Mouse (Mus musculus): ENCODE data around the gene Gm9964. TPM values are rescaled to one million over a fixed set of nuclear protein-coding genes. Genes with fewer than 3 reads are reported as not detected.
"Not testable (repeated sequence)": the region's sequence is repeated elsewhere in the genome, so short reads cannot be mapped to it uniquely, and the experiment has no call there.

Gene Gm9964
- polyA plus RNA-seq, 1 experiment from 2014 or later, result not detected

DNA sequence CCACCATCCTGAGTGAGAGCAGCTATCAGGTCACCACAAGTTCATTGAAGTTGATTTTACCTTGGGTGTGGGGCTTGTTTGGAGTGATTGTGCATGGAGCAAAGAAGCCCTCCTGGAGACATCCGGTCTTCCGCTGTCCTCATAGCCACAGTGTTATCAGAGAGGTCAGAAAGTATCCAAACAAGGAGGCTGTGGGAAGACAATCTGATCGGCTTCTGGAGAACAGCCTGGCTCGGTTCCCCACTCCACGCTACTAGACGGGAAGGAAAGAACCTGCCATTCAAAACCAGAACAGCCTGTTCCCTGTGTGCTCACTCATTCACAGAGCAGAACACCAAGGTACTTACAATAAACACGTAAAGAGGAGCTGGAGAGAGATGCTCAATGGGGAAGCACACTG is 23.1 kb upstream of the Gm9964 start:
- Histone ChIP-seq H3K4me3 (no peak overlapping the region), H3K9ac (no peak overlapping the region), H3K27me3 (no peaks in the 10 kb centered on the region), H3K4me2 (replicated peaks) (no peak overlapping the region), H3K36me3 (no peaks in the 10 kb centered on the region), H3K9me3 (replicated peaks) (no peaks in the 10 kb centered on the region), H3K4me1 (no peaks in the 10 kb centered on the region), H3K27ac (no peak overlapping the region)
- no peak for ATAC-seq (ENCODE audit: low FRiP score)
- WGBS, result 84% methylated on average over 7 of the region's 7 CpGs

DNA sequence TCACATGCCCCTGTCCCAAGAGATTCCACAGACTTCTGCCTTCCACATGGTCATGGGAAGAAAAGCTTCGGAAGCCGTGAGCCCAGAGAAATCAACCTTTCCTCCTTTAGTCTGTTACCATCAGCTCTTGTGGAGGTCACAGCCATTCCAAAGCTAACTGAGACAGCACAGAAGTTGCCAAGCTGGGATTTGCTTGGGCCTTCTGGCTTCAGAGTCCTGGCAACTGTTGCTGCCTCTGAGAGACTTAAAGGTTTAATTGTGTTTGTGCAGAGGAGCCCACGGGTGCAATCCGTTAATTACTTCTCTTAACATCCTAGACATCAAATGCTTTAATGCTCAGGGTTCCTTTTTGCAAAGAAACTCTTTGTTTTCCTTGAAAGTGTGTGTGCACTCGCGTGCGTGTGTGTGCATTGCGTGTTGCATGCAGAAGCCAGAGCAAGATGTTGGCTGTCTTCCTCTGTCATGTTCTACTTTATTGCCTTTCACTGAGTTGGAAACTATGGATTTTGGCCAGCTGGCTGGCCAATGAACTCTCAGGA is 20.2 kb upstream of the Gm9964 start:
- no peak for ATAC-seq (ENCODE audit: low FRiP score)
- Histone ChIP-seq H3K9ac (no peak overlapping the region), H3K36me3 (no peaks in the 10 kb centered on the region), H3K27ac (no peak overlapping the region), H3K9me3 (replicated peaks) (no peaks in the 10 kb centered on the region), H3K4me1 (no peaks in the 10 kb centered on the region), H3K27me3 (no peaks in the 10 kb centered on the region), H3K4me3 (no peak overlapping the region), H3K4me2 (replicated peaks) (no peak overlapping the region)
- WGBS, result 86% methylated on average over 8 of the region's 8 CpGs

DNA sequence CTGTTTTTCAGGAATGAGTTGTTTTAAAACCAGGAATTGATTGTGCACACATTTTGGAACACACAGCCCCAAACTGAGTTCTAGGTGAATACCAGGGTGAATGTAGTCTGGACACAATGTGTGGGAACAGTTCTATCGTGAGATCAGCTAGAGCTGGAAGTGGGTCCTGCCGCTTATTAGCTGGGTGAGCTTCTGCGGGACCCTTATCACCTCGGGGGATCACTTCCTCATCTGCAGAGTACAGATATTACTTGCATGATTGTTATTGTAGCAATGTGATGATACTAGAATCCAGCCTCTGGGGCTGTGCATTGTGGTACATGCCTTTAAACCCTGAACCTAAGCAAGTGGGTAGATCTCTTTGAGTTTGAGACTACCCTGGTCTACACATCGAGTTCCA is 13.8 kb upstream of the Gm9964 start:
- Histone ChIP-seq H3K27me3 (no peaks in the 10 kb centered on the region), H3K9ac (no peak overlapping the region), H3K9me3 (replicated peaks) (no peaks in the 10 kb centered on the region), H3K4me3 (no peak overlapping the region), H3K4me2 (replicated peaks) (no peak overlapping the region), H3K27ac (no peak overlapping the region), H3K36me3 (no peaks in the 10 kb centered on the region), H3K4me1 (peaks cover 23% of the 10 kb centered on the region)
- 87% methylated on average over 5 of the region's 5 CpGs for WGBS
- no peak for ATAC-seq (ENCODE audit: low FRiP score)

DNA sequence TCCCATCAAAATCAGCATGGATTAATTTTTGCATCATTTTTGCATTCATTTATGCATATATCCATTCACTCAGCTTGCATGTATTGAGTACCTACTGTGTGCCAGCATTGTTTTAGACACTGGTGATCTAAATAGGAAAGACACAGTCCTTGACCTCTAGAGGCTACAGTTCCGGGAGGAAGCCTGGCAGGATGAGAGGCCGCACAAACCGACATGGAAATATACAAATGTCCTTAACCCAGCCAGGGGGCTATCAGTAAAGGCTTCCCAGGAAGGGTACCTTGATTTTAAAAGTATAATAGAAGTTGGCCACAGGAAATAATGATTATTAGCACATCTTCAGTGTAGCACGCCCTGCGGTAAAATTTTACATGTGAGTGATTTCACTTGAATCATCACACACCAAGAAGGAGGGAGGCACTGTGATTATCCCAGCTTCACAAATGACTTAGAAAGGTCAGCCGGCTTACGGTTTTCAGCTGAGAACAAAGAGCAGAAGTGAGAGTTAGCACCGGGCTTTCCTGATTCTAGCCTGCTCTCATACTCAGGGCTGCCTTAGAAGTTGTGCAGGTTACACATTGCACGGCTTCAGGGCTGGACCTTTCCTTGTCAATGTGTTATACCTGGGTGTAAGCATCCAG is 11.0 kb upstream of the Gm9964 start:
- no peak overlapping the region for H3K9ac ChIP-seq
- no peaks in the 10 kb centered on the region for H3K36me3 ChIP-seq
- no peak overlapping the region for H3K4me2 ChIP-seq (replicated peaks)
- WGBS, result 37% methylated on average over 9 of the region's 9 CpGs
- H3K4me1 ChIP-seq, result peaks cover 23% of the 10 kb centered on the region
- no peaks in the 10 kb centered on the region for H3K9me3 ChIP-seq (replicated peaks)
- H3K27me3 ChIP-seq, result no peaks in the 10 kb centered on the region
- no peak overlapping the region for H3K4me3 ChIP-seq
- ATAC-seq (ENCODE audit: low FRiP score), result no peak
- H3K27ac ChIP-seq, result peak overlapping the region; percentile 79

DNA sequence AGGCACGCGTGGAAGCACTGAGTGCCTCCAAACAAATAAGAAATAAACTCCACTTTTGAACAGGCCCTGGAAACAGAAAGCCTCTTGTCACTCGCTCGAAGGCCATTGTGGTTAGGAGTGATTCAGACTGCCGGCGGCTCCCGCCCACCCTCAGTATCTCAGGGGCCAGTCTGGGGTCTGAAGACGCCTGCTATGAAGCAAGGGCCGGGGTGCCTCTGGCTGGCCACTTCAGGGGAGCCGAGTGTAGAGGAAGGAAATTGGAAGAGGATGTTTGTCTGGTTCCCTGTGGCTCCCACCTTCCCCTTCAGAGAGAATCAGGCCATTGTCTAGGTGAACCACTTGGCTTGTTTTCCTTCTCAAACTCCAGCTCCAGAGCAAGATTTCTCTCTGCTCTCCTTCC is 10.3 kb upstream of the Gm9964 start:
- no peak overlapping the region for H3K4me3 ChIP-seq

DNA sequence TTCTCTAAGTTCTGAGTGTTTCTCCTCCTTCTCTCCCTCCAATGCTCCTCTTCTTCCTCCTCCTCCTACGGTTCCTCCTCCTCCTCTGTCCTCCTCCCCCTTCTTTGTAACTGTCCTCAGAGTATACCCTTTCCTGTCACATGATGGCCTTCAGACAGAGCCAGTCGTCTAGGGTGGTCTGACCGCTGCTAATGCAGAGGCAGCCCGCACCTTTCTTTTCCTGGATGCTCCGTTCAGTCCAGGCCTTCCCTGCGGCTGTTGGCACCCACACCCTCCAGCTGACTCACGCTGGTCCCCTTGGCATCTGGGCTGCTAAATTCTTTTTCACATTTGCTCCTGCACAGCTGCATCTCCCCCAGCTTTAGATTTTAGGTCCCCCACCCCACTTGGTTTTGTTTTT is 9.8 kb upstream of the Gm9964 start:
- H3K4me1 ChIP-seq, result peaks cover 23% of the 10 kb centered on the region
- peak overlapping the region; percentile 79 for H3K27ac ChIP-seq
- ATAC-seq (ENCODE audit: low FRiP score), result 0 out of 2 replicates have a peak, but pooled peaks have one; percentile 13
- 20% methylated on average over 7 of the region's 7 CpGs for WGBS
- no peaks in the 10 kb centered on the region for H3K9me3 ChIP-seq (replicated peaks)
- H3K4me3 ChIP-seq, result no peak overlapping the region
- H3K4me2 ChIP-seq (replicated peaks), result 0 out of 2 replicates have a peak overlapping the region, but pooled peaks have one; percentile 13
- no peaks in the 10 kb centered on the region for H3K36me3 ChIP-seq
- no peaks in the 10 kb centered on the region for H3K27me3 ChIP-seq
- no peak overlapping the region for H3K9ac ChIP-seq

More for the DNA sequence above, 10.3 kb upstream of the Gm9964 start:
- H3K36me3 ChIP-seq, result no peaks in the 10 kb centered on the region
- peak overlapping the region; percentile 79 for H3K27ac ChIP-seq
- no peaks in the 10 kb centered on the region for H3K27me3 ChIP-seq
- 0 out of 2 replicates have a peak overlapping the region, but pooled peaks have one; percentile 13 for H3K4me2 ChIP-seq (replicated peaks)
- no peaks in the 10 kb centered on the region for H3K9me3 ChIP-seq (replicated peaks)
- ATAC-seq (ENCODE audit: low FRiP score), result no peak
- 11% methylated on average over 10 of the region's 10 CpGs for WGBS
- H3K9ac ChIP-seq, result no peak overlapping the region
- peaks cover 23% of the 10 kb centered on the region for H3K4me1 ChIP-seq

DNA sequence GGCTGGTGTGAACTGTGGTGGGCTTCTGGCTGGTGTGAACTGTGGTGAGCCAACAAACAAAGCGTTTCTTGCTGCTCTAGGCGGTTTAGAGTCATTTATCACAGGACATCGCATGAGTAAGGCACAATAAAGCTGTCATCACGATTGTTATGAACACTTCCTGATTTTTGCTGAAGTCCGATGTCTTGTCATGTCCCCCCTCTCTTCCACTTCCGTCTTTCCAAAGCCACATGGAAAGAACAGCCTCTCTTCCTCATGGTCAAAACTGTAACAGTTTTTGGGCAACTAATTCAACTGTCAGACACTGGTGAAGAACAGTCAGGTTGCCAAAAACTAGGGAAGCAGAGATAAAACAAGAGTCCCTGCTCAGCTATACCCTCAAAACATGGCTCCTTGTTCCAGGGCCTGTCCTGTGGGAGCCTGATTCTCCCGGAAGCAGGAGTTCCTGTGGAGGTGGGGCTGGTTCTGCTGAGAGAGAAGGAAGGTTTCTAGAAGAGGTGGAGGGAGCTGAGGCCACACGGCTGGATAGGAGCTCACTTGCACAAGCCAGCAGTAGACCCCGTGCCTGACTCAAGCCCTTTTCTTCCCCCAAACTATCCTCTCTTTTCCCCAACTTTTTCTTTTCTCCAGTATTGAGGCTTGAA is 9.1 kb upstream of the Gm9964 start:
- H3K4me3 ChIP-seq, result no peak overlapping the region
- no peak overlapping the region for H3K4me2 ChIP-seq (replicated peaks)
- H3K27me3 ChIP-seq, result no peaks in the 10 kb centered on the region
- H3K27ac ChIP-seq, result peak overlapping the region; percentile 79; the same call in 1 of the 2 replicates
- no peak overlapping the region for H3K9ac ChIP-seq
- no peaks in the 10 kb centered on the region for H3K9me3 ChIP-seq (replicated peaks)
- no peaks in the 10 kb centered on the region for H3K36me3 ChIP-seq
- H3K4me1 ChIP-seq, result peaks cover 23% of the 10 kb centered on the region
- no peak for ATAC-seq (ENCODE audit: low FRiP score)
- 82% methylated on average over 9 of the region's 9 CpGs for WGBS

DNA sequence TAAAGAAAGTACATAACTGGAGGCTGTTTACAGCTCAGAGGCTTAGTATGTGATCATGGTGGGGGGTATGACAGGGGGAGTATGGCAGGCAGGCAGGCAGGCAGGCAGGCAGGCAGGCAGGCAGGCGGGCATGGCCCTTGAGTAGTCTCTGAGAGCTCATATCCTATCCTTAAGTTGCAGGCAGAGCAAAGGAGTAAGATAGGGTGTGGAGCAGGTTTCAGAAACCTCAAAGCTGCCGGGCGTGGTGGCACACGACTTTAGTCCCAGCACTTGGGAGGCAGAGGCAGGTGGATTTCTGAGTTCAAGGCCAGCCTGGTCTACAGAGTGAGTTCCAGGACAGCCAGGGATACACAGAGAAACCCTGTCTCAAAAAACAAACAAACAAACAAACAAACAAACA is 7.5 kb upstream of the Gm9964 start:
- H3K27me3 ChIP-seq; ATAC-seq (ENCODE audit: low FRiP score); H3K4me2 ChIP-seq (replicated peaks); H3K4me3 ChIP-seq; H3K36me3 ChIP-seq; H3K9me3 ChIP-seq (replicated peaks); H3K27ac ChIP-seq; H3K9ac ChIP-seq: not testable (repeated sequence)
- H3K4me1 ChIP-seq, result peaks cover 23% of the 10 kb centered on the region
- WGBS, result 97% methylated on average over 4 of the region's 4 CpGs

DNA sequence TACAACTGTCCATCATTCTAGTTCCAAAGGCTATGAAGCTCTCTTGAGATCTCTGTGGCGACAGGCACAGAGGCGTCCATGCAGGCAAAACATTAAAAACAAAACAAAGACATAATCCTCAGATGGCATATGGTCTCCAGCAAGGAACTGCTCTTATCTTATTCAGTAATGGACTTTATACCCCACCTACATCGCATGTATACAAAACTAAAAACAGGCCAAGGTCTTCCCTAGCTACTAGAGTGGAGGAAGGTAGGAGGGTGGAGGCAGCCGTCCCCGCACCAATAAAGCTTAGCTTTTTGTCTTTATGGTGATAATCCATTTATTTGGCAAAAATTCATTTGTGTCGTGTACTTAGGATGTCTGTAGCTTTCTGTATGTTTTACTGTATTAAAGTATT is 6.4 kb upstream of the Gm9964 start:
- H3K4me1 ChIP-seq, result peaks cover 19% of the 10 kb centered on the region
- no peaks in the 10 kb centered on the region for H3K27me3 ChIP-seq
- no peak overlapping the region for H3K4me2 ChIP-seq (replicated peaks)
- no peak for ATAC-seq (ENCODE audit: low FRiP score)
- H3K9me3 ChIP-seq (replicated peaks), result no peaks in the 10 kb centered on the region
- H3K36me3 ChIP-seq, result no peaks in the 10 kb centered on the region
- no peak overlapping the region for H3K4me3 ChIP-seq
- no peak overlapping the region for H3K9ac ChIP-seq
- H3K27ac ChIP-seq, result no peak overlapping the region
- 89% methylated on average over 6 of the region's 6 CpGs for WGBS

DNA sequence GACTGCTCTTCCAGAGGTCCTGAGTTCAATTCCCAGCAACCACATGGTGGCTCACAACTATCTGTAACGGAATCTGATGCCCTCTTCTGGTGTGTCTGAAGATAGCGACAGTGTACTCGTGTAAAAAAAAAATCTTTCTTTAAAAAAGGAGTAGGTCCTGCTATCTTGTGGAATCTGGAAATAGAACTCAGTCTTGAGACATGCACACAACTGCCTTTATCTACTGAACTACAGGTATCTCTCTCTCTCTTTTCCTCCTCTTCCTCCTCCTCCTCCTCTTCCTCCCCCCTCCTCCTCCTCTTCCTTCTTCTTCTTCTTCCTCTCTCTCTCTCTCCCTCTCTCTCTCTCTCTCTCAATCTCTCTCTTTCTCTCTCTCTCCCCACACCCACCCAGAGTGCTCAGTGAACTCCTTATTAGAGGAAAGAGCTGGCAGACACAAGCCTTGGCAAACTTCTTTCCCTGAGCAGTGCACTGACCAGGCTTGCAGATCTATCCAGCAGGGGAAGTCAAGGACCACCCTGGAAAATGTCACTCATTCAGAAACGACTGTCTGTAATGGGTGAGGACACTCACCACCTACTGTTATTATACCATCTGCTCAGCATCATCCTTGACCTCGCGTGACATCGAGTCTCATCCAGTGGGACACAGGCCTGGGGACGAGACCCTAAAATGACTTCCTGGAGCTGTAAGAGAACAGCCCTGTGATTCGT is 3.2 kb upstream of the Gm9964 start:
- H3K36me3 ChIP-seq, result no peaks in the 10 kb centered on the region
- H3K4me2 ChIP-seq (replicated peaks), result no peak overlapping the region
- ATAC-seq (ENCODE audit: low FRiP score), result no peak
- no peak overlapping the region for H3K27ac ChIP-seq
- H3K9ac ChIP-seq, result no peak overlapping the region
- 84% methylated on average over 9 of the region's 9 CpGs for WGBS
- H3K4me3 ChIP-seq, result no peak overlapping the region
- no peaks in the 10 kb centered on the region for H3K4me1 ChIP-seq
- no peaks in the 10 kb centered on the region for H3K27me3 ChIP-seq
- no peaks in the 10 kb centered on the region for H3K9me3 ChIP-seq (replicated peaks)

DNA sequence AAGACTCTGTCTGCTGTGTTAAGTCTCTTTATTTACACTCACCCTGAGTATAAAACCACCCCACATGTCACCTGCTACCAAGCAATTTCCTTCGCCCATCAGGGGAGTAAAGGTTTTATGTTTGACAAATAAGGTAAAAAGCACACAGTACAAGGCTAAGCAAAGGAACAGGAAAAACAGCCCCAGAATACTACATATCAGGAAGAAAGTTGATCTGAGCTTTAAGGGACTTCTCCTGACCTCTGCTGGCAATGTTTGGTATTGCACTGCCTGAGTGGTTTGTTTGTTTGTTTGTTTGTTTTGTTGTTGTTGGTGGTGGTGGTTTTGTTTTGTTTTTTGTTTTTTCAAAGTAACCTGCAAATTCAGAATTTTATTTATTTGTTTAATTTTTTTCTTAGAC is 539 bp downstream of the Gm9964 start:
- no peak overlapping the region for H3K4me3 ChIP-seq
- no peak overlapping the region for H3K9ac ChIP-seq
- no peak overlapping the region for H3K4me2 ChIP-seq (replicated peaks)
- no peak for ATAC-seq (ENCODE audit: low FRiP score)
- 55% methylated on average over 1 of the region's 1 CpGs for WGBS
- no peak overlapping the region for H3K27ac ChIP-seq
- H3K36me3 ChIP-seq, result no peaks in the 10 kb centered on the region
- H3K9me3 ChIP-seq (replicated peaks), result no peaks in the 10 kb centered on the region
- H3K4me1 ChIP-seq, result no peaks in the 10 kb centered on the region
- no peaks in the 10 kb centered on the region for H3K27me3 ChIP-seq

DNA sequence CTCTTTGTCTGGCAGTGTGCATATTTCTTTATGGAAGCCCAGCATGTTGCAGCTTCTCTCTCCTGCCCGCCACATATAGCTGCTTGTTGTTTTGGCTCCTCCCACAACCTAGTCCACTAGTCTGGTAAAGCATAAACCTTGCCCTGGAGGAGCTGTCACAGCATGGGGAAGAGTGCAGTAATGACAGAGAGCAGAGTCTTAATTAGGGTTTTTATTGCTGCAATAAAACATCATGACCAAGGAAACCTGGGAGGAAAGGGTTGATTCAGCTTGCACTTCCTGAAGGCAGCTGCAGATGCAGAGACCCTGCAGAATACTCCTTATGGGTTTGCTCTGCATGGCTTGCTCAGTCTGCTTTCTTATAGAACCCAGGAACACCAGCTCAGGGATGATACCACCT is 2.7 kb downstream of the Gm9964 start:
- H3K27ac ChIP-seq, result no peak overlapping the region
- H3K27me3 ChIP-seq, result no peaks in the 10 kb centered on the region
- no peaks in the 10 kb centered on the region for H3K9me3 ChIP-seq (replicated peaks)
- H3K36me3 ChIP-seq, result no peaks in the 10 kb centered on the region
- H3K9ac ChIP-seq, result no peak overlapping the region
- no peaks in the 10 kb centered on the region for H3K4me1 ChIP-seq
- 57% methylated on average over 1 of the region's 1 CpGs for WGBS
- no peak for ATAC-seq (ENCODE audit: low FRiP score)
- no peak overlapping the region for H3K4me3 ChIP-seq
- H3K4me2 ChIP-seq (replicated peaks), result no peak overlapping the region

Data from hindbrain, embryonic 12.5 days (tissue).